Mouse (Mus musculus) myocyte (in vitro differentiated cells): Measurements from ENCODE around the gene Hfe2. TPM values are rescaled to one million over a fixed set of nuclear protein-coding genes. Genes with fewer than 3 reads are reported as not detected.

ENCODE experiments used
- H3K27me3 ChIP-seq: one replicate; pipeline ENCODE4 v1.6.1; 2011; ENCODE audit not compliant: control insufficient read depth, insufficient read depth, insufficient read length
- H3K36me3 ChIP-seq: one replicate; pipeline ENCODE4 v1.6.1; 2011; ENCODE audit not compliant: control insufficient read depth, insufficient read depth
- H3K4me2 ChIP-seq: one replicate; pipeline ENCODE4 v1.6.1; 2011; ENCODE audit warnings: low read depth, control low read depth
- H3K4me3 ChIP-seq: one replicate; pipeline ENCODE4 v1.5.1; 2011; ENCODE audit warnings: mild to moderate bottlenecking, control low read depth, moderate library complexity
- H3K79me2 ChIP-seq: one replicate; pipeline ENCODE4 v1.6.1; 2011; ENCODE audit not compliant: control insufficient read depth, insufficient read depth
- H3ac ChIP-seq: one replicate; pipeline ENCODE4 v1.6.1; 2011; ENCODE audit not compliant: control insufficient read depth, insufficient read length
- CEBPB ChIP-seq: IDR thresholded peaks from 2 replicates; pipeline ENCODE4 v1.6.1; 2011; ENCODE audit warnings: mild to moderate bottlenecking, moderate library complexity; ENCODE audit not compliant: poor library complexity, insufficient read depth, severe bottlenecking
- E2F4 ChIP-seq: IDR thresholded peaks from one replicate; pipeline ENCODE4 v1.6.1; 2011; ENCODE audit warnings: mild to moderate bottlenecking, control low read depth, moderate library complexity; ENCODE audit not compliant: insufficient read depth
- MAX ChIP-seq: IDR thresholded peaks from one replicate; pipeline ENCODE4 v1.6.1; 2011; ENCODE audit warnings: low read depth, mild to moderate bottlenecking, control low read depth
- MYOD1 ChIP-seq, 3 experiments: IDR thresholded peaks; one replicate each; pipeline ENCODE4 v1.6.1; 2011; ENCODE audit warnings: control low read depth in 2 of 3, low read depth in 2 of 3, mild to moderate bottlenecking in 2 of 3, moderate library complexity in 1 of 3; ENCODE audit not compliant: insufficient read length in 2 of 3, control insufficient read depth in 1 of 3
- MYOG ChIP-seq, 3 experiments: IDR thresholded peaks; one replicate each; pipeline ENCODE4 v1.6.1; 2011; ENCODE audit warnings: control low read depth in 2 of 3, low read depth in 2 of 3, mild to moderate bottlenecking in 2 of 3; ENCODE audit not compliant: insufficient read length in 2 of 3, control insufficient read depth in 1 of 3, insufficient read depth in 1 of 3
- POLR2A ChIP-seq: IDR thresholded peaks from one replicate; pipeline ENCODE4 v1.6.1; 2011; ENCODE audit warnings: low read depth, mild to moderate bottlenecking, control low read depth, moderate library complexity; ENCODE audit not compliant: insufficient read length
- POLR2AphosphoS2 ChIP-seq: IDR thresholded peaks from one replicate; pipeline ENCODE4 v1.6.1; 2011; ENCODE audit warnings: low read depth, control low read depth; ENCODE audit not compliant: insufficient read length
- REST ChIP-seq: IDR thresholded peaks from one replicate; pipeline ENCODE4 v1.6.1; 2011; ENCODE audit warnings: mild to moderate bottlenecking, control low read depth, moderate library complexity; ENCODE audit not compliant: insufficient read depth, insufficient read length
- SRF ChIP-seq: IDR thresholded peaks from one replicate; pipeline ENCODE4 v1.6.1; 2011; ENCODE audit warnings: low read depth; ENCODE audit not compliant: control insufficient read depth, insufficient read length
- TCF12 ChIP-seq: IDR thresholded peaks from one replicate; pipeline ENCODE4 v1.6.1; 2011; ENCODE audit warnings: mild to moderate bottlenecking, control low read depth; ENCODE audit not compliant: poor library complexity, insufficient read depth, severe bottlenecking
- TCF3 ChIP-seq: IDR thresholded peaks from one replicate; pipeline ENCODE4 v1.6.1; 2011; ENCODE audit warnings: low read depth, control low read depth; ENCODE audit not compliant: insufficient read length
- USF1 ChIP-seq: IDR thresholded peaks from one replicate; pipeline ENCODE4 v1.6.1; 2011; ENCODE audit warnings: low read depth, mild to moderate bottlenecking, control low read depth, moderate library complexity
- polyA plus RNA-seq: library from polyadenylated mRNA; unstranded; fragments of >200 nt; fragmentation: generic; extraction: Trizol; gene quantifications from one replicate; pipeline ENCODE4 v1.2.1, GENCODE M21; 2012; ENCODE audit warnings: missing spikeins

Hfe2 gene
- polyA plus RNA-seq, 1 experiment: 116 TPM

DNA sequence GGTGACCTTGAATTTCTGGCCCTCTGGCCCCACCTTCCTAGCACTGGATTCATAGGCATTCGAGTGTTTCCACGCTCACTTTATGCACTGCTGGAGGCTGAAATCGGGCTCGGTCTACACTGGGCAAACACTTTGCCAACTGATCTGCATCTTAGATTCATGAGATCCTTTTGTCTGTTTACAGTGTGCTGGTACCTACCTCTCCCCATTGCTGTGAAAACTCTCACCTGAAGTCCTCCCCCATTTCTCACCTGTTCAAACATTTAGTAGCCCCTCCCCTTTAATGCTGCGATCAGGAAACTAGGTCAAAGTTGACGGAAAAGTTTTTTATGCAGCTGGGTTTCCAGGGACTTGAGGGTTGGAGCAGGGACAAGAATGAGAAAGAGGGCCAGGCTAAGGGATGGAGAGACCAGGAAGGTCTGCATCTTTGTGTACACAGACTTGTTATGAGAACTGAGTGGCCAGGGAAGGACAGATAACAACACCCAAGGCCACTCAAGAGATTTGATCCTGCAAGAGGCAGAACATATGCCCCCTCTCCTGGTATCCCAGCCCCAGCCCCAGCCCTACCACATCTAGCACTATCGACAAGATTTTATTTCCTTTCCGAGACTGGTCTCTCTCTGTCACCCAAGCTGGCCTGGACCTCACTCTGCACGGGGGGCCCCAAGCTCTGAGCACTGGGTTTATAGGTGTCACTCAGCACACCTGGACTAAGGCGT lies 39.1 kb downstream of the Hfe2 start:
- no peak overlapping the region for H3K4me2 ChIP-seq
- peaks cover 12% of the 10 kb centered on the region for H3K36me3 ChIP-seq
- no peak overlapping the region for H3ac ChIP-seq
- no peak for TF ChIP-seq MYOD1 (IDR thresholded peaks at IDR 0.05; ENCODE audit: control insufficient read depth in 1 of 3, insufficient read length in 2 of 3, low read depth in 2 of 3)
- TF ChIP-seq REST: no peak
- no peak for TF ChIP-seq SRF
- no peak for TF ChIP-seq CEBPB
- TF ChIP-seq USF1: no peak
- H3K79me2 ChIP-seq: peaks cover 5% of the 10 kb centered on the region
- no peaks in the 10 kb centered on the region for H3K27me3 ChIP-seq
- no peak overlapping the region for H3K4me3 ChIP-seq

DNA sequence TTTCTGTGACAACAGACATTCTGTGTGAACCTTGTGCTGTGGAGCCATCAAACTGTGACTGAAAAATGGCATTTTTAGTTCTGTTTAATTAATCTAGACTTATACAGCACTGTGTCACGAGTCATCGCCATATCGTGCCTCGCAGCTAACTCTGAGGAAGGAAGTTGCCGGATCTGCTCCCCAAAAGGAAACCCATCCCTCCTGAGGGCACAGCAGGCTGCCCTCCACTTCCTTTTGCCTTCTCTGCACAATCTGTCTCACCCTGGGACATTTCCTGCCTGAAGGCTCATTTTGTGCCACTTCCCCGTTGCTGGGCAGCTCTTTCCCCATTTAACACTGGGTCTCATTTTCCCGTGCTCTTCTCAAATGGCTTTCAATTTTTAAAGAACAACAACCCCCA lies 39.7 kb downstream of the Hfe2 start:
- Histone ChIP-seq H3K79me2 (no peaks in the 10 kb centered on the region), H3K4me3 (no peak overlapping the region), H3K4me2 (no peak overlapping the region), H3K36me3 (peaks cover 11% of the 10 kb centered on the region), H3K27me3 (no peaks in the 10 kb centered on the region), H3ac (no peak overlapping the region)
- no peak for TF ChIP-seq CEBPB

DNA sequence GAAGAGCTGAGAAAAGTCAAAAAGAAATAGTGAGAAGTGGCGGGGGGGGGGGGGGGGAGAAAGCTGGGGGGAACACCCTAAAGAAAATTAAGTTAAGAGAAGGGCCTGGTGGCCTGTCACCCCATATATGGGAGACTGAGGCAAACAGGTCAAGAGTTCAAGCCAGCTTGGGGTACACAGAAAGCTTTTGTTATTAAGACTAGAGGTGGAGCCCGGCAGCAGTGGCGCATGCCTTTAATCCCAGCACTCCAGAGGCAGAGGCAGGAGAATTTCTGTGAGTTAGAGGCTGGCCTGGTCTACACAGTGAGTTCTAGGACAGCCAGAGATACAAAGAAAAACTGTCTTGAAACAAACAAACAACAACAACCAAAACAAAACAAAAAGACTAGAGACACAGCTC lies 40.1 kb downstream of the Hfe2 start:
- Histone ChIP-seq H3ac (no peak overlapping the region), H3K4me3 (no peak overlapping the region), H3K36me3 (peaks cover 8% of the 10 kb centered on the region), H3K79me2 (no peaks in the 10 kb centered on the region), H3K27me3 (no peaks in the 10 kb centered on the region), H3K4me2 (no peak overlapping the region)
- no peak for TF ChIP-seq REST
- TF ChIP-seq USF1: no peak
- TF ChIP-seq TCF12: no peak
- no peak for TF ChIP-seq TCF3
- no peak for TF ChIP-seq POLR2A
- no peak for TF ChIP-seq CEBPB
- TF ChIP-seq SRF: no peak
- no peak for TF ChIP-seq MYOD1 (IDR thresholded peaks at IDR 0.05; ENCODE audit: control insufficient read depth in 1 of 3, insufficient read length in 2 of 3, low read depth in 2 of 3)
- no peak for TF ChIP-seq MAX
- TF ChIP-seq E2F4: no peak
- TF ChIP-seq POLR2AphosphoS2: no peak
- no peak for TF ChIP-seq MYOG (IDR thresholded peaks at IDR 0.05; ENCODE audit: control insufficient read depth in 1 of 3, insufficient read depth in 1 of 3, insufficient read length in 2 of 3, low read depth in 2 of 3)

DNA sequence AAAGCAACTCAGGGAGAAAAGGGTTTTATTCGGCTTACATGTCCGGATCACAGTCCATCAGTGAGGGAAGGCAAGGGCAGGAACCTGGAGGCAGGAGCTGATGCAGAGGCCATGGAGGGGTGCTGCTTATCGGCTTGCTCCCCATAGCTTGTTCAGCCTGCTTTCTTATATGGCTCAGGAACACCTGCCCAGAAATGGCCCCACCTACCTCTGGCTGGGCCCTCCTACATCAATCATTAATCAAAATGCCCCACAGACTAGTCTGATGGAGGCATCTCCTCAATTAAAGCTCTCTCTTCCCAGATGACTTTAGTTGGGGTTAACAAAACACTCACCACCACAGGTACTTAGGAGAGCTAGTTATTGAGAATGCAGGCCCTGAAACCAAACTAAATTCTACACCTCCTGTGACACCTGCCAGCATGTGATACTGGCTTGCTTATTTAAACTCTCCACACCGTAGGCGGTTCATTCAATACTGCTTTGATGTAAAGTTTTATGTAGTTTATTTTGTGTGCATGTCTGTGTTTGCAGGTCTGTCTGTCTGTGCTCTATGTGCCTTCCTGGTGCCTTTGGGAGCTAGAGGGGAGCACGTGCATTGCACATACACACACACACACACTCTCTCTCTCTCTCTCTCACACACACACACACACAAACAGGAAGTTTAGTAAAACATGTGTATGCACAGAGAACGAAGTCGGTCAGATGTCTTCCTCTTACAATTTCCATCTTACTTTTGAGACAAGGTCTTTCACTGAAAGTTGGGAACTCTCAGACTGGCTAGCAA lies 41.9 kb downstream of the Hfe2 start:
- H3ac ChIP-seq: no peak overlapping the region
- TF ChIP-seq MYOD1 (IDR thresholded peaks at IDR 0.05; ENCODE audit: control insufficient read depth in 1 of 3, insufficient read length in 2 of 3, low read depth in 2 of 3): no peak
- no peaks in the 10 kb centered on the region for H3K79me2 ChIP-seq
- H3K4me3 ChIP-seq: no peak overlapping the region
- no peak overlapping the region for H3K4me2 ChIP-seq
- no peaks in the 10 kb centered on the region for H3K36me3 ChIP-seq
- no peaks in the 10 kb centered on the region for H3K27me3 ChIP-seq

DNA sequence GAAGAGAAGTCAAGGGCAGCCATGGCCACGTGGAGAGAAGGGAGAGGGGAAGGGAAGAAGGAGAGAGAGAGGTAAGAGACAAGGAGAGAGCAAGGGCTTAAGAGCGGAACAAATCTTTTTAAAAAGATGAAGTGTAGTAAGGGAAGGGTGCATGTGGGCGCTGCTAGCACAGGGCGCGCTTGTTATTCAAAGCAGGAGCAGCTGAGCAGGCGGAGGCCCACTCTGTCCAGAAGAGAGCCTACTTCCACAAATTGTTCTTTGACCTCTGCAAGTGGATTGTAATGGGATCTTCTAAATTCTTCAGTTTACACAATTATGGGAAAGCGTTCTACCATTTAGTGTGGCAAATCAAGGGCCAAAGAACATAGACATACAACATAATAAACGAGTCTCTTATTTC lies 43.6 kb downstream of the Hfe2 start:
- Histone ChIP-seq H3K27me3 (no peaks in the 10 kb centered on the region), H3K79me2 (no peaks in the 10 kb centered on the region), H3K4me3 (no peak overlapping the region), H3ac (no peak overlapping the region), H3K36me3 (no peaks in the 10 kb centered on the region), H3K4me2 (no peak overlapping the region)
- no peak for TF ChIP-seq SRF
- TF ChIP-seq CEBPB: no peak
- no peak for TF ChIP-seq MYOD1 (IDR thresholded peaks at IDR 0.05; ENCODE audit: control insufficient read depth in 1 of 3, insufficient read length in 2 of 3, low read depth in 2 of 3)
- no peak for TF ChIP-seq POLR2AphosphoS2
- TF ChIP-seq USF1: no peak
- no peak for TF ChIP-seq E2F4
- no peak for TF ChIP-seq TCF12
- TF ChIP-seq TCF3: no peak
- TF ChIP-seq REST: no peak
- no peak for TF ChIP-seq POLR2A
- TF ChIP-seq MAX: no peak
- TF ChIP-seq MYOG (IDR thresholded peaks at IDR 0.05; ENCODE audit: control insufficient read depth in 1 of 3, insufficient read depth in 1 of 3, insufficient read length in 2 of 3, low read depth in 2 of 3): no peak
